Mouse (Mus musculus): ENCODE data around the gene Mtss1l. TPM values are rescaled to one million over a fixed set of nuclear protein-coding genes. Genes with fewer than 3 reads are reported as not detected.
"Not testable (repeated sequence)": the region's sequence is repeated elsewhere in the genome, so short reads cannot be mapped to it uniquely, and the experiment has no call there.

Gene Mtss1l
- total RNA-seq, 2 experiments from 2014 or later: 32.0 to 37.8 TPM

- no peak for DNase-seq
Observed at GRCm38 (mm10) chr8:110779924-110780718, 58.8 kb downstream of the Mtss1l start.

GRCm38 (mm10) chr8:110785366-110785765, 64.1 kb downstream of the Mtss1l start:
- DNase-seq: no peak

- DNase-seq: not testable (repeated sequence)
Observed at GRCm38 (mm10) chr8:110786501-110786900, 65.2 kb downstream of the Mtss1l start.

- no peak for DNase-seq
Observed at GRCm38 (mm10) chr8:110786934-110787333, 65.7 kb downstream of the Mtss1l start.

- no peak for DNase-seq
Observed at GRCm38 (mm10) chr8:110787411-110787954, 66.2 kb downstream of the Mtss1l start.

GRCm38 (mm10) chr8:110788981-110789380, 67.7 kb downstream of the Mtss1l start:
- DNase-seq: no peak

- no peak for DNase-seq
Observed at GRCm38 (mm10) chr8:110789571-110789970, 68.3 kb downstream of the Mtss1l start.

- no peak for DNase-seq
Observed at GRCm38 (mm10) chr8:110790270-110790669, 69.0 kb downstream of the Mtss1l start.

Other genes starting within 250 kb of the Mtss1l start
- gene Vac14, start 102.9 kb upstream of the Mtss1l start, total RNA-seq (2021): 10 to 100 TPM; 15.8 to 16.1 TPM
- gene Il34, start 84.4 kb downstream of the Mtss1l start, total RNA-seq (2021): 1 to 10 TPM; 3.9 to 5.1 TPM
- gene Cog4, start 125.1 kb downstream of the Mtss1l start, total RNA-seq (2021): 10 to 100 TPM; 69.4 to 74.8 TPM
- 10 to 100 TPM; 36.7 to 37.5 TPM for gene Sf3b3, start 125.3 kb downstream of the Mtss1l start, total RNA-seq (2021)
- 1 to 10 TPM; 5.2 to 5.5 TPM for gene Fuk, start 181.0 kb downstream of the Mtss1l start, total RNA-seq (2021)
- gene St3gal2, start 198.4 kb downstream of the Mtss1l start, total RNA-seq (2021): 10 to 100 TPM; 20.9 to 23.3 TPM